Mouse (Mus musculus): ENCODE data around the gene Myoz2.

The Myoz2 gene

GRCm38 (mm10) chr3:123007386-123007785 is 27.4 kb downstream of the Myoz2 start:
- DNase-seq (ENCODE audit: low spot score) = no peak

- peak; percentile 31 for DNase-seq (ENCODE audit: low spot score)
Measured at GRCm38 (mm10) chr3:123001053-123001452, 33.8 kb downstream of the Myoz2 start.

- DNase-seq (ENCODE audit: low spot score) = no peak
Measured at GRCm38 (mm10) chr3:122998511-122998910, 36.3 kb downstream of the Myoz2 start.

- no peak for DNase-seq (ENCODE audit: low spot score)
Measured at GRCm38 (mm10) chr3:122996968-122997367, 37.8 kb downstream of the Myoz2 start.

GRCm38 (mm10) chr3:122986906-122987305 is 47.9 kb downstream of the Myoz2 start:
- DNase-seq (ENCODE audit: low spot score) = no peak

- peak; percentile 19 for DNase-seq (ENCODE audit: low spot score)
Measured at GRCm38 (mm10) chr3:122986386-122986785, 48.4 kb downstream of the Myoz2 start.

GRCm38 (mm10) chr3:122985183-122985944 is 49.5 kb downstream of the Myoz2 start:
- no peak for DNase-seq (ENCODE audit: low spot score)

- DNase-seq (ENCODE audit: low spot score) = peak; percentile 93
Measured at GRCm38 (mm10) chr3:122984249-122985182, 50.3 kb downstream of the Myoz2 start, which contains the start of gene Usp53. Gene Usp53 (minus strand): TSS chr3:122984510.

GRCm38 (mm10) chr3:122983849-122984248 is 51.0 kb downstream of the Myoz2 start:
- DNase-seq (ENCODE audit: low spot score) = peak; percentile 66

GRCm38 (mm10) chr3:122975964-122976363 is 58.9 kb downstream of the Myoz2 start:
- DNase-seq (ENCODE audit: low spot score) = no peak

GRCm38 (mm10) chr3:122975363-122975762 is 59.5 kb downstream of the Myoz2 start:
- no peak for DNase-seq (ENCODE audit: low spot score)

GRCm38 (mm10) chr3:122974833-122975232 is 60.0 kb downstream of the Myoz2 start:
- no peak for DNase-seq (ENCODE audit: low spot score)

- no peak for DNase-seq (ENCODE audit: low spot score)
Measured at GRCm38 (mm10) chr3:122972126-122972822, 62.5 kb downstream of the Myoz2 start.

GRCm38 (mm10) chr3:122968391-122968790 is 66.4 kb downstream of the Myoz2 start:
- DNase-seq (ENCODE audit: low spot score) = no peak

GRCm38 (mm10) chr3:122964301-122964700 is 70.5 kb downstream of the Myoz2 start:
- no peak for DNase-seq (ENCODE audit: low spot score)

Data from lung, postnatal 25 days (tissue).